In genomic region chr16:95345882-95346281, GRCm38 (mm10) we compare ENCODE assay signal across 9 mouse cellular contexts.
DNase-seq lines count a peak whose midpoint lies in the region; TF ChIP-seq lines count a peak whose summit lies in the region.
"Had no signal": no experiment of that assay in that cellular context is flagged by ENCODE, and none has a peak within 500 bp of the region (broad histone marks: within the 10 kb centered on the region; RNA-seq: fewer than 3 reads in every experiment).

No protein-coding gene starts in this region.

- H3K79me2 ChIP-seq in liver, adult 2 months (ENCODE audit: control insufficient read depth, insufficient read depth, low read length) = no peaks in the 10 kb centered on the region

- in situ Hi-C loops in ES-E14 (cut with MboI; ENCODE audit: low sequenced_read_pairs in 2 of 2, unreplicated experiment in 2 of 2) = loop anchor here in 1 of 2 experiments (25.0 kb wide), 1 partner anchor 534 kb away; no protein-coding TSS in a partner anchor

- no peak for TF ChIP-seq POLR2A in liver, adult 2 months (IDR thresholded peaks at IDR 0.05; ENCODE audit: extremely low read depth, insufficient read depth, low read length)

- peak; percentile 74 for TF ChIP-seq CTCF in liver, adult 2 months (IDR thresholded peaks at IDR 0.05; ENCODE audit: low read depth, low read length)

- H3K36me3 ChIP-seq in ES-E14 (ENCODE audit: control insufficient read depth, insufficient read depth, low read length, poor library complexity, severe bottlenecking) = no peaks in the 10 kb centered on the region
- H3K36me3 ChIP-seq in liver, adult 2 months (ENCODE audit: control insufficient read depth, insufficient read depth, low read length) = no peaks in the 10 kb centered on the region
- H3K36me3 ChIP-seq: heart, embryonic 15.5 days had no signal

- H3K9me3 ChIP-seq in ES-E14 (ENCODE audit: control insufficient read depth, insufficient read depth, low read depth, low read length) = no peaks in the 10 kb centered on the region
- H3K9me3 ChIP-seq: heart, embryonic 15.5 days had no signal

- H3K4me3 ChIP-seq in ES-E14 (ENCODE audit: insufficient read depth in 1 of 2, low read depth in 1 of 2, low read length in 2 of 2, poor library complexity in 1 of 2, severe bottlenecking in 1 of 2) = no peak overlapping the region
- H3K4me3 ChIP-seq in liver, adult 2 months (ENCODE audit: insufficient read depth, low read depth, low read length) = no peak overlapping the region
- H3K4me3 ChIP-seq: heart, embryonic 15.5 days had no signal

- no peak overlapping the region for H3K9ac ChIP-seq in ES-E14 (ENCODE audit: insufficient read depth, low read depth, low read length, poor library complexity, severe bottlenecking)
- no peak overlapping the region for H3K9ac ChIP-seq in liver, adult 2 months (ENCODE audit: low read depth, low read length)
- H3K9ac ChIP-seq: heart, embryonic 15.5 days had no signal

- no peak overlapping the region for H3K27ac ChIP-seq in ES-E14 (ENCODE audit: insufficient read depth, low read depth, low read length, poor library complexity, severe bottlenecking)
- H3K27ac ChIP-seq in liver, adult 2 months (replicated peaks; ENCODE audit: insufficient read depth, low read depth, low read length) = no peak overlapping the region

- WGBS in liver, adult 2 months = 2% methylated on average over 7 of the region's 7 CpGs

- H3K4me1 ChIP-seq in ES-E14 (ENCODE audit: control insufficient read depth in 2 of 2, insufficient read depth in 2 of 2, low read length in 2 of 2, poor library complexity in 1 of 2) = no peaks in the 10 kb centered on the region
- H3K4me1 ChIP-seq in liver, adult 2 months (ENCODE audit: control insufficient read depth, insufficient read depth, low read length) = peaks cover 1% of the 10 kb centered on the region; the same call in 1 of the 2 replicates

- DNase-seq in 416B (ENCODE audit: low read depth) (peak; percentile 84), ES-E14 (ENCODE audit: low read depth, low spot score) (peak; percentile 44)
- peak; percentile 65 to 77 for DNase-seq in cerebellum, adult 18-20 months
- peak; percentile 67 for DNase-seq in gastrocnemius, postnatal 10 days
- DNase-seq in kidney, adult 9 months = peak; percentile 75
- peak; percentile 45 for DNase-seq in liver, adult 2 months (ENCODE audit: extremely low read depth, low read depth, low spot score)
- DNase-seq in ovary, postnatal 10 days (ENCODE audit: low spot score) = peak; percentile 30
- DNase-seq in thymus, postnatal 14 days = peak; percentile 82

- H3K27me3 ChIP-seq in liver, adult 2 months (ENCODE audit: control insufficient read depth, insufficient read depth, low read length) = no peaks in the 10 kb centered on the region; the same call in 1 of the 2 replicates
- H3K27me3 ChIP-seq: heart, embryonic 15.5 days had no signal

TF ChIP-seq in ES-E14, 5 proteins besides CTCF, POLR2A, EP300 and RAD21:
- TF ChIP-seq ZNF384 (IDR thresholded peaks at IDR 0.05; ENCODE audit: low read depth, low read length) = no peak
- TF ChIP-seq ZC3H11A (IDR thresholded peaks at IDR 0.05; ENCODE audit: borderline replicate concordance, low read depth, low read length) = no peak
- TF ChIP-seq MAFK (IDR thresholded peaks at IDR 0.05; ENCODE audit: insufficient read depth, low read depth, low read length) = no peak
- TF ChIP-seq CHD2 (IDR thresholded peaks at IDR 0.05; ENCODE audit: low read depth, low read length) = no peak
- no peak for TF ChIP-seq HCFC1 (IDR thresholded peaks at IDR 0.05; ENCODE audit: borderline replicate concordance, insufficient read depth, low read length)
TF ChIP-seq in ES-E14: peak in this region for 0.

Comparison
In these comparisons a context has a peak if more than half of its experiments do, and no peak if none do; other contexts are left out.
1. DNase-seq: peak in every context shown above with its lines; median percentile 84 in 416B; 82 in thymus, postnatal 14 days; 75 in kidney, adult 9 months; 71 in cerebellum, adult 18-20 months; 67 in gastrocnemius, postnatal 10 days; 45 in liver, adult 2 months; 44 in ES-E14; 30 in ovary, postnatal 10 days.